Mouse (Mus musculus): ENCODE results near the gene Tex30. TPM values are rescaled to one million over a fixed set of nuclear protein-coding genes. Genes with fewer than 3 reads are reported as not detected.
A peak's percentile ranks its signal among the peaks of the same experiment; 100 is the strongest.

Gene Tex30
- total and polyA plus RNA-seq, 2 experiments from 2014 or later, result 8.4 to 37.2 TPM

GRCm38 (mm10) chr1:44118239-44119054, 16.2 kb upstream of the Tex30 start, which contains the start of the genes Kdelc1 and Bivm:
Gene Kdelc1 (minus strand): TSS chr1:44118808.
Gene Bivm (plus strand): TSS chr1:44118957.
- ATAC-seq (ENCODE audit: low FRiP score) (peak; percentile 98), DNase-seq (ENCODE audit: low spot score) (peak; percentile 98)
- TF ChIP-seq CTCF (IDR thresholded peaks at IDR 0.05), result no peak
- Histone ChIP-seq H3K27ac (ENCODE audit: low read depth, low read length) (peak within 1 kb of the TSS; percentile 93), H3K36me3 (ENCODE audit: insufficient read depth, low read length) (peaks cover 9% of the 10 kb centered on the region), H3K4me1 (ENCODE audit: insufficient read depth, low read length) (0 out of 2 replicates have a peak, but pooled peaks cover 3% of the 10 kb centered on the region), H3K9me3 (ENCODE audit: low read length) (no peaks in the 10 kb centered on the region), H3K4me3 (ENCODE audit: low read depth, low read length) (peak within 1 kb of the TSS; percentile 67), H3K27me3 (ENCODE audit: insufficient read depth, low read length) (no peaks in the 10 kb centered on the region), H3K4me2 (ENCODE audit: low read depth, low read length, poor library complexity, severe bottlenecking) (peak within 1 kb of the TSS; percentile 70), H3K9ac (replicated peaks; ENCODE audit: low read length, poor library complexity, severe bottlenecking) (peak within 1 kb of the TSS; percentile 88)
- under 1% methylated on average over 39 of the region's 39 CpGs for whole genome bisulfite sequencing

- no peak for TF ChIP-seq CTCF (IDR thresholded peaks at IDR 0.05)
- Histone ChIP-seq H3K9ac (replicated peaks; ENCODE audit: low read length, poor library complexity, severe bottlenecking) (no peak overlapping the region), H3K4me3 (ENCODE audit: low read depth, low read length) (no peak overlapping the region), H3K4me1 (ENCODE audit: insufficient read depth, low read length) (0 out of 2 replicates have a peak, but pooled peaks cover 3% of the 10 kb centered on the region), H3K27ac (ENCODE audit: low read depth, low read length) (no peak overlapping the region), H3K4me2 (ENCODE audit: low read depth, low read length, poor library complexity, severe bottlenecking) (peak overlapping the region; percentile 70), H3K27me3 (ENCODE audit: insufficient read depth, low read length) (no peaks in the 10 kb centered on the region), H3K36me3 (ENCODE audit: insufficient read depth, low read length) (peaks cover 16% of the 10 kb centered on the region), H3K9me3 (ENCODE audit: low read length) (no peaks in the 10 kb centered on the region)
- DNase-seq (ENCODE audit: low spot score) (no peak), ATAC-seq (ENCODE audit: low FRiP score) (no peak)
Observed at GRCm38 (mm10) chr1:44117571-44117970, 15.3 kb upstream of the Tex30 start.

DNA sequence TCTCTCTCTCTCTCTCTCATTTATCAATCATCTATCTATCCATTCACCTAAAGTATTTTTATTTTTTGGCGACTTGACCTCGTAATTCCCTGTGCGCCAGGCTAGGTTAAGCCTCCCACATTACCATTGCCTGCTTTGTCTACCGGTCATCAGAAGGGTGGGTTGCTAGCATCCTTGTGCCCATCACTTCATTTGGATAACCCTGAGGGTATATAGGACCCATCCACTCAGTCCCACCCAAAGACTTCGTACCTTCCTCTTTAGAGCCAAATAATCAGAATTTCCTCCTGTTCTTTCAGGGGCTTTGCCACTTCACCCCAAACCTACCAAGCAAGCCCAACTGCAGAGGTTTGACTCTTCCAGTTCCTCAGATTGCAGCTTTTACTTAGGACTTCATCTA, 698 bp upstream of the Tex30 start:
- ATAC-seq (ENCODE audit: low FRiP score), result no peak
- no peak for DNase-seq (ENCODE audit: low spot score)
- WGBS, result 12% methylated on average over 5 of the region's 5 CpGs
- Histone ChIP-seq H3K4me3 (ENCODE audit: low read depth, low read length) (peak overlapping the region; percentile 85), H3K4me2 (ENCODE audit: low read depth, low read length, poor library complexity, severe bottlenecking) (peak overlapping the region; percentile 71), H3K27me3 (ENCODE audit: insufficient read depth, low read length) (no peaks in the 10 kb centered on the region), H3K27ac (ENCODE audit: low read depth, low read length) (no peak overlapping the region), H3K9me3 (ENCODE audit: low read length) (no peaks in the 10 kb centered on the region), H3K9ac (replicated peaks; ENCODE audit: low read length, poor library complexity, severe bottlenecking) (no peak overlapping the region), H3K4me1 (ENCODE audit: insufficient read depth, low read length) (no peaks in the 10 kb centered on the region; the same call in 1 of the 2 replicates), H3K36me3 (ENCODE audit: insufficient read depth, low read length) (peaks cover 5% of the 10 kb centered on the region; the same call in 1 of the 2 replicates)
- TF ChIP-seq CTCF (IDR thresholded peaks at IDR 0.05), result no peak

GRCm38 (mm10) chr1:44101448-44102225, 604 bp downstream of the Tex30 start:
- Histone ChIP-seq H3K27ac (ENCODE audit: low read depth, low read length) (peak overlapping the region; percentile 62; the same call in 1 of the 2 replicates), H3K36me3 (ENCODE audit: insufficient read depth, low read length) (no peaks in the 10 kb centered on the region), H3K4me1 (ENCODE audit: insufficient read depth, low read length) (no peaks in the 10 kb centered on the region; the same call in 1 of the 2 replicates), H3K9me3 (ENCODE audit: low read length) (no peaks in the 10 kb centered on the region), H3K27me3 (ENCODE audit: insufficient read depth, low read length) (no peaks in the 10 kb centered on the region), H3K4me3 (ENCODE audit: low read depth, low read length) (peak overlapping the region; percentile 85), H3K9ac (replicated peaks; ENCODE audit: low read length, poor library complexity, severe bottlenecking) (peak overlapping the region; percentile 68), H3K4me2 (ENCODE audit: low read depth, low read length, poor library complexity, severe bottlenecking) (peak overlapping the region; percentile 71)
- DNase-seq (ENCODE audit: low spot score) (peak; percentile 35), ATAC-seq (ENCODE audit: low FRiP score) (peak; percentile 76)
- under 1% methylated on average over 54 of the region's 55 CpGs for WGBS
- no peak for TF ChIP-seq CTCF (IDR thresholded peaks at IDR 0.05)

DNA sequence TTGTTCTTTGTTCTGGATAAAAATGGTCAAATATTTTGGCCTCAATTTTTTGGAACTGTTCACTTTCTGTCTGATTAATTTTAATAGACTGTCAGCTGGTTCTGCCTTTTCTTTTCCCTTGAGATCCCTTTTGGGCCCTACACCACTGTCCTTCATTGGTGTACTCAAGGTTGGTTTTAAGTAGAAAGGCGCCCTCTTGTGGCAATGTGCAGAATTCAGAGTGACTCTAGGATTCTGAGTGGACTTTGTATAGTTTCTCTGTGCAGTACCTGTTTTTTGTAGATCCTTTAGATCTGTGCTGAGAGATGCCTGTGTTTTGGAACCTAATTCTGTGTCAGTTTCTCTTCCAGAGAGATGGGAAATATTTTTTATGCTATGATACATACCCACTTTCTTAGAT, 37.6 kb downstream of the Tex30 start:
- Histone ChIP-seq H3K4me3 (ENCODE audit: low read depth, low read length) (no peak overlapping the region), H3K27ac (ENCODE audit: low read depth, low read length) (no peak overlapping the region), H3K9ac (replicated peaks; ENCODE audit: low read length, poor library complexity, severe bottlenecking) (no peak overlapping the region), H3K36me3 (ENCODE audit: insufficient read depth, low read length) (no peaks in the 10 kb centered on the region), H3K27me3 (ENCODE audit: insufficient read depth, low read length) (no peaks in the 10 kb centered on the region), H3K9me3 (ENCODE audit: low read length) (no peaks in the 10 kb centered on the region), H3K4me2 (ENCODE audit: low read depth, low read length, poor library complexity, severe bottlenecking) (no peak overlapping the region), H3K4me1 (ENCODE audit: insufficient read depth, low read length) (no peaks in the 10 kb centered on the region)
- DNase-seq (ENCODE audit: low spot score) (peak; percentile 54), ATAC-seq (ENCODE audit: low FRiP score) (no peak)
- 0% methylated on average over 1 of the region's 1 CpGs for WGBS
- TF ChIP-seq CTCF (IDR thresholded peaks at IDR 0.05), result peak; percentile 63

Measured in midbrain, postnatal 0 days (tissue).